Mouse (Mus musculus): ENCODE results near the gene Ak4.

Gene Ak4

GRCm38 (mm10) chr4:101458341-101458740, 39.3 kb downstream of the Ak4 start:
- peak; percentile 38 for DNase-seq (ENCODE audit: extremely low spot score, low spot score)

- no peak for DNase-seq (ENCODE audit: extremely low spot score, low spot score)
Observed at GRCm38 (mm10) chr4:101459358-101459757, 40.3 kb downstream of the Ak4 start.

- no peak for DNase-seq (ENCODE audit: extremely low spot score, low spot score)
Observed at GRCm38 (mm10) chr4:101460114-101460513, 41.0 kb downstream of the Ak4 start.

GRCm38 (mm10) chr4:101462065-101462464, 43.0 kb downstream of the Ak4 start:
- DNase-seq (ENCODE audit: extremely low spot score, low spot score) = no peak

GRCm38 (mm10) chr4:101466264-101466663, 47.2 kb downstream of the Ak4 start:
- DNase-seq (ENCODE audit: extremely low spot score, low spot score) = no peak

- DNase-seq (ENCODE audit: extremely low spot score, low spot score) = no peak
Observed at GRCm38 (mm10) chr4:101469242-101469641, 50.2 kb downstream of the Ak4 start.

GRCm38 (mm10) chr4:101470543-101470942, 51.5 kb downstream of the Ak4 start:
- no peak for DNase-seq (ENCODE audit: extremely low spot score, low spot score)

GRCm38 (mm10) chr4:101472767-101473166, 53.7 kb downstream of the Ak4 start:
- no peak for DNase-seq (ENCODE audit: extremely low spot score, low spot score)

- DNase-seq (ENCODE audit: extremely low spot score, low spot score) = no peak
Observed at GRCm38 (mm10) chr4:101490320-101490917, 71.3 kb downstream of the Ak4 start.

- no peak for DNase-seq (ENCODE audit: extremely low spot score, low spot score)
Observed at GRCm38 (mm10) chr4:101491704-101492103, 72.6 kb downstream of the Ak4 start.

- DNase-seq (ENCODE audit: extremely low spot score, low spot score) = peak; percentile 22
Observed at GRCm38 (mm10) chr4:101493611-101494197, 74.6 kb downstream of the Ak4 start.

- DNase-seq (ENCODE audit: extremely low spot score, low spot score) = no peak
Observed at GRCm38 (mm10) chr4:101496188-101496533, 77.1 kb downstream of the Ak4 start.

- peak; percentile 70 for DNase-seq (ENCODE audit: extremely low spot score, low spot score)
Observed at GRCm38 (mm10) chr4:101496534-101497237, 77.6 kb downstream of the Ak4 start, which contains the start of gene Dnajc6. TSS of gene Dnajc6 (plus strand) at chr4:101496648.

GRCm38 (mm10) chr4:101497336-101497735, 78.3 kb downstream of the Ak4 start:
- peak; percentile 33 for DNase-seq (ENCODE audit: extremely low spot score, low spot score)

GRCm38 (mm10) chr4:101504470-101505007, 85.5 kb downstream of the Ak4 start:
- DNase-seq (ENCODE audit: extremely low spot score, low spot score) = no peak

GRCm38 (mm10) chr4:101505966-101506365, 86.9 kb downstream of the Ak4 start:
- DNase-seq (ENCODE audit: extremely low spot score, low spot score) = no peak

GRCm38 (mm10) chr4:101506372-101506771, 87.3 kb downstream of the Ak4 start:
- DNase-seq (ENCODE audit: extremely low spot score, low spot score) = no peak

GRCm38 (mm10) chr4:101507571-101508422, 88.7 kb downstream of the Ak4 start:
- DNase-seq (ENCODE audit: extremely low spot score, low spot score) = peak; percentile 66

- DNase-seq (ENCODE audit: extremely low spot score, low spot score) = no peak
Observed at GRCm38 (mm10) chr4:101508431-101508830, 89.4 kb downstream of the Ak4 start.

GRCm38 (mm10) chr4:101508851-101509577, 89.9 kb downstream of the Ak4 start:
- peak; percentile 59 for DNase-seq (ENCODE audit: extremely low spot score, low spot score)
